Mouse (Mus musculus) erythroblast, embryonic 14.5 days (primary cell): ENCODE data around the gene Dhrs3.

Experiments used
- GATA1 ChIP-seq: IDR thresholded peaks from 2 replicates; pipeline ENCODE4 v1.6.1; 2012; ENCODE audit warnings: low read length, inconsistent platforms, mixed read lengths
- TAL1 ChIP-seq: IDR thresholded peaks from 3 replicates; pipeline ENCODE4 v1.6.1; 2012; ENCODE audit warnings: low read length, inconsistent platforms, mixed read lengths

- TF ChIP-seq GATA1 (no peak), TAL1 (no peak)
Measured at GRCm38 (mm10) chr4:144974458-144974857, 81.8 kb downstream of the Dhrs3 start.
